Mouse (Mus musculus) liver, postnatal 0 days (tissue): ENCODE measurements around the gene Srarp.

Experiments used
- CTCF ChIP-seq: sonication (generic); IDR thresholded peaks from 2 replicates; pipeline ENCODE4 v1.5.1; 2016; ENCODE audit warnings: antibody characterized with exemption, low read depth
- EP300 ChIP-seq: IDR thresholded peaks from 2 replicates; pipeline ENCODE4 v1.6.1; 2016; ENCODE audit warnings: antibody characterized with exemption, low read depth, mild to moderate bottlenecking

DNA sequence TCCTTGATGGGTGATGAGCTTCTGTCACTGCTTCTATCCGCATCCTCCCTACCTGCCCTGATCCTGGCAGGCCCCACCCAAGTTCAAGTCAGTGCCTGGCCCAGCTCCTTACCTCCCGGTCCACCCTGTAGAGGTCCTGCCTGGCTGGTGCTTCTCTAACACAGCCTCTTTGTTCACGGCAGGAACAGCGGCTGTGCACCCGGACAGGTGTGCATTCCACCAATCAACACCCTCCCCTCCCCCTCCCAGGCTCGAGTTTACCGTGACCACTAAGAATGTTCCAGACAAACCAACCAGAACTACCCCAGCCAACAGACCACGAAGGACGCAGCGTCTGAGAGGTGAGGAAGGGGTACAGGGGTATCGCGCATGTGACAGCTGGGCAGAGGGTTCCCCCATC is 37.4 kb downstream of the Srarp start, which contains the start of gene Clcnka:
- TF ChIP-seq CTCF (no peak), EP300 (no peak)
